Mouse (Mus musculus) lung, postnatal 0 days (tissue): Measurements from ENCODE around the gene Cela3a. TPM values are rescaled to one million over a fixed set of nuclear protein-coding genes. Genes with fewer than 3 reads are reported as not detected.
A peak's percentile ranks its signal among the peaks of the same experiment; 100 is the strongest.

Experiments
- ATAC-seq: fragments of 200-750 bp; cut with Nextera tagmentation; 2 replicates; pipeline ENCODE4 v1.8.0; 2017; ENCODE audit warnings: moderate library complexity
- DNase-seq: peaks from one replicate; pipeline ENCODE4 v3.0.0-alpha.2; 2016; ENCODE audit warnings: low spot score
- H3K27ac ChIP-seq: fragments of 300-500 bp; sonication (generic); 2 replicates; pipeline ENCODE4 v1.5.1; 2014; ENCODE audit warnings: antibody characterized with exemption, mild to moderate bottlenecking, low read length, mixed read lengths
- H3K27me3 ChIP-seq: fragments of 300-500 bp; sonication (generic); replicated peaks from 2 replicates; pipeline ENCODE4 v1.6.1; 2014; ENCODE audit warnings: low read length, mixed read lengths; ENCODE audit not compliant: insufficient read depth
- H3K36me3 ChIP-seq: fragments of 300-500 bp; sonication (generic); 2 replicates; pipeline ENCODE4 v1.6.1; 2014; ENCODE audit warnings: low read length, mixed read lengths; ENCODE audit not compliant: insufficient read depth
- H3K4me1 ChIP-seq: fragments of 300-500 bp; sonication (generic); 2 replicates; pipeline ENCODE4 v1.6.1; 2014; ENCODE audit warnings: antibody characterized with exemption, low read depth, low read length, mixed read lengths; ENCODE audit not compliant: insufficient read depth
- H3K4me2 ChIP-seq: fragments of 300-500 bp; sonication (generic); replicated peaks from 2 replicates; pipeline ENCODE4 v1.6.1; 2014; ENCODE audit warnings: low read depth, mild to moderate bottlenecking, low read length, moderate library complexity, mixed read lengths
- H3K4me3 ChIP-seq: fragments of 300-500 bp; sonication (generic); 2 replicates; pipeline ENCODE4 v1.5.1; 2014; ENCODE audit warnings: low read depth, low read length
- H3K9ac ChIP-seq: fragments of 300-500 bp; sonication (generic); replicated peaks from 2 replicates; pipeline ENCODE4 v1.6.1; 2014; ENCODE audit warnings: low read depth, mild to moderate bottlenecking
- H3K9me3 ChIP-seq: fragments of 300-500 bp; sonication (generic); 2 replicates; pipeline ENCODE4 v1.6.1; 2016; ENCODE audit warnings: low read length, mixed read lengths
- CTCF ChIP-seq: IDR thresholded peaks from 2 replicates; pipeline ENCODE4 v1.5.1; 2016; ENCODE audit warnings: antibody characterized with exemption, mild to moderate bottlenecking
- EP300 ChIP-seq: IDR thresholded peaks from 2 replicates; pipeline ENCODE4 v1.6.1; 2016; ENCODE audit warnings: antibody characterized with exemption, mild to moderate bottlenecking, control low read depth
- WGBS: fragments of 180-500 bp; shearing (Covaris S2); extraction: QIAGEN DNeasy Blood & Tissue Kit; methylation state at CpG from one replicate; pipeline ENCODE4 v1.1.7; 2014; 5-methylcytosine and 5-hydroxymethylcytosine counted together
- polyA plus RNA-seq: library from polyadenylated mRNA; unstranded; fragments of >200 nt; fragmentation: Nextera tagmentation; extraction: Ambion mirVana; gene quantifications from 2 replicates; pipeline ENCODE4 v1.2.1, GENCODE M21; 2015

Cela3a gene
- polyA plus RNA-seq, 1 experiment from 2014 or later = not detected

- TF ChIP-seq CTCF (no peak), EP300 (no peak)
- WGBS = 95% methylated on average over 6 of the region's 6 CpGs
- no peaks in the 10 kb centered on the region for H3K36me3 ChIP-seq
- ATAC-seq = no peak
- H3K27me3 ChIP-seq = no peaks in the 10 kb centered on the region
- H3K27ac ChIP-seq = no peak overlapping the region
- H3K4me1 ChIP-seq = no peaks in the 10 kb centered on the region
- no peak overlapping the region for H3K9ac ChIP-seq
- no peak for DNase-seq
- no peak overlapping the region for H3K4me2 ChIP-seq
- H3K4me3 ChIP-seq = no peak overlapping the region
- H3K9me3 ChIP-seq = no peaks in the 10 kb centered on the region
Observed at GRCm38 (mm10) chr4:137452190-137452589, 42.6 kb upstream of the Cela3a start.

DNA sequence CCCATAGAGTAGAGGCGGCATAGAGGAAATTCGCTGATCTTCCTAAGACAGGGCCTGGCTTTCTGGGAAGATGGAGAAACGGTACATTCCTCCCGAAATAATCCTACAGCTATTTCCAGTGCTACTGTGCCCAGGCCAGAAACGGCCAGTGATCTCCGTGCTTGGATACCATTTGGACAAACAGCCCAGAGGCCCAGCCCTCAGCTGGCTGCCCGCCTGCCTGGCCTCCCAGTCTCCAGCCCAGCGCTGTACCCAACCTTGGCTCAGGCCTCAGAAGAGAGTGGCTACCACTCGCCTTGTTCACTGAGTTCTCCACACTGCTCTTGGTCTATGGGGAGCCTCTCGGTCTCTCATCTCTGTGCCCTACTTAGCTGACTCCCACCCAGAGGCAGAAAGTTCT is 40.1 kb upstream of the Cela3a start:
- no peak overlapping the region for H3K4me2 ChIP-seq
- H3K9ac ChIP-seq = no peak overlapping the region
- no peak for DNase-seq
- 78% methylated on average over 10 of the region's 10 CpGs for WGBS
- no peaks in the 10 kb centered on the region for H3K36me3 ChIP-seq
- H3K4me3 ChIP-seq = no peak overlapping the region
- H3K27me3 ChIP-seq = no peaks in the 10 kb centered on the region
- H3K27ac ChIP-seq = no peak overlapping the region
- H3K9me3 ChIP-seq = no peaks in the 10 kb centered on the region
- TF ChIP-seq CTCF = no peak
- ATAC-seq = no peak
- no peaks in the 10 kb centered on the region for H3K4me1 ChIP-seq

GRCm38 (mm10) chr4:137449132-137449531 is 39.5 kb upstream of the Cela3a start:
- Histone ChIP-seq H3K9ac (no peak overlapping the region), H3K4me3 (no peak overlapping the region), H3K9me3 (no peaks in the 10 kb centered on the region), H3K36me3 (no peaks in the 10 kb centered on the region), H3K4me1 (no peaks in the 10 kb centered on the region), H3K4me2 (no peak overlapping the region), H3K27ac (no peak overlapping the region), H3K27me3 (no peaks in the 10 kb centered on the region)
- ATAC-seq (peak; percentile 52), DNase-seq (peak; percentile 59)
- TF ChIP-seq EP300 (no peak), CTCF (no peak)
- WGBS = 53% methylated on average over 2 of the region's 2 CpGs

DNA sequence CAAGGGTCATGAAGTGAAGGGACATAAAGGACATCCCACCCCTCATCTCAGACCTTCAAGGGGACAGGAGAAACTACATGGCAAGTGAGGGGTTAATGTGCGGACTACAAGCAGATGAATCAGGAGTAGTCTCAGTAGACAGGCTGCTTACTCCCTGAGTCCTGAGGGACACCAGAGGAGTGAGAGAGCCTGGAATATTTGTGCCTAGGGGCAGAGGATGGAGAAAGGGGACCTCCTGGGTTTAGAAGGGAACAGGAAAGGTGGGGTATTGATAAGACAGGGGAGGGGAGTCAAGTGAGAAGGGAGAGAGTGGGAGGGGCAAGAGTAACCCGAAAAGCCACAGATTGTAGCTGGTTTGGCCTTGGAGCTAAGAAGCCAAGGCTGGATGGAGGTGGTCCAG is 39.0 kb upstream of the Cela3a start:
- H3K9ac ChIP-seq = no peak overlapping the region
- no peaks in the 10 kb centered on the region for H3K27me3 ChIP-seq
- H3K4me3 ChIP-seq = no peak overlapping the region
- TF ChIP-seq CTCF (no peak), EP300 (no peak)
- no peak overlapping the region for H3K4me2 ChIP-seq
- no peak for ATAC-seq
- H3K27ac ChIP-seq = no peak overlapping the region
- H3K9me3 ChIP-seq = no peaks in the 10 kb centered on the region
- WGBS = 38% methylated on average over 2 of the region's 2 CpGs
- no peak for DNase-seq
- H3K36me3 ChIP-seq = no peaks in the 10 kb centered on the region
- no peaks in the 10 kb centered on the region for H3K4me1 ChIP-seq

GRCm38 (mm10) chr4:137448197-137448596 is 38.6 kb upstream of the Cela3a start:
- H3K36me3 ChIP-seq = no peaks in the 10 kb centered on the region
- no peaks in the 10 kb centered on the region for H3K4me1 ChIP-seq
- no peak for TF ChIP-seq CTCF
- no peak for TF ChIP-seq EP300
- H3K4me3 ChIP-seq = no peak overlapping the region
- no peak overlapping the region for H3K27ac ChIP-seq
- no peak overlapping the region for H3K9ac ChIP-seq
- ATAC-seq (0 out of 2 replicates have a peak, but pooled peaks have one; percentile 17), DNase-seq (no peak)
- no peaks in the 10 kb centered on the region for H3K27me3 ChIP-seq
- H3K4me2 ChIP-seq = no peak overlapping the region
- 19% methylated on average over 6 of the region's 6 CpGs for WGBS
- H3K9me3 ChIP-seq = no peaks in the 10 kb centered on the region

DNA sequence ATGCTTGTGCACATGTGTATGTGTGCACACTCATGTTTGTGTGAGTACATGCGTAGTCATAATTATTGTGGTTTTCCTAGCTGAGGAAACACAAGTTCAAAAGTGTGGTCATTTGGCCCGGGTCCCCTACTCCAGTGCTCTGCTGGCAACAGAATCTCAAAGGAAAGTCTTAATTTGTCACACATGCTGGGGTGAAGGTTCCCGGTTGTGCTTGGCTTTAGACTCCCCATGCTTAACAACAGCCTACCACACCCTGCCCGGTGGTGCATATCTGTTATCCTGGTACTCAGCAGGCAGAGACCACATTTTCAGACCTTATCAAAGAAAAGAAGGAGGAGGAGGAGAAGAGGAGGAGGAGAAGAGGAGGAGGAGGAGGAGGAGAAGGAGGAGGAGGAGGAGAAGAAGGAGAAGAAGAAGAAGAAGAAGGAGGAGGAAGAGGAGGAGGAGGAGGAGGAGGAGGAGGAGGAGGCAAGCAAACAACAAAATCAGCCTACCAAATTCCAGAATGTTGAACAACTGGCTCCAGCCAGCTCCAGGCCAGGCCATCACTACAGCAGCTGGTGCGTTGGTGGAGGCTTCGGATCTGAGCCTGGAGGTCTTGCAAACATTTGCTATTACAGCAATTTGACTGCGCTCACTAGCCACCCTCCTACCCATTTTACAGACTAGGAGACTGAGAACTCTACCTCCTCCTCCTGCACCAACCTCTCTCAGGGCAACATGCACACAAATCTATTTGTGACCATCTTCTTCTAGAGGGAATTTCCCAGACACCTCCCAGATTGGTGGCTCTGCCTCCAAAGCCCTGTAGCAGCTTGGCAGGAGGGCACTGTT is 38.0 kb upstream of the Cela3a start:
- no peaks in the 10 kb centered on the region for H3K27me3 ChIP-seq
- H3K4me1 ChIP-seq = no peaks in the 10 kb centered on the region
- 47% methylated on average over 7 of the region's 7 CpGs for WGBS
- H3K9me3 ChIP-seq = no peaks in the 10 kb centered on the region
- no peak overlapping the region for H3K27ac ChIP-seq
- no peak for TF ChIP-seq CTCF
- TF ChIP-seq EP300 = no peak
- no peak overlapping the region for H3K9ac ChIP-seq
- DNase-seq = no peak
- no peaks in the 10 kb centered on the region for H3K36me3 ChIP-seq
- no peak overlapping the region for H3K4me2 ChIP-seq
- H3K4me3 ChIP-seq = no peak overlapping the region
- ATAC-seq = no peak
